Mouse (Mus musculus): ENCODE measurements at regions not wholly inside any gene's neighbourhood (a gene's known extent, or its start where the extent isn't known, plus 50 kb on each side); places are given as distances from the start of the nearest gene placed in this dataset.

DNA sequence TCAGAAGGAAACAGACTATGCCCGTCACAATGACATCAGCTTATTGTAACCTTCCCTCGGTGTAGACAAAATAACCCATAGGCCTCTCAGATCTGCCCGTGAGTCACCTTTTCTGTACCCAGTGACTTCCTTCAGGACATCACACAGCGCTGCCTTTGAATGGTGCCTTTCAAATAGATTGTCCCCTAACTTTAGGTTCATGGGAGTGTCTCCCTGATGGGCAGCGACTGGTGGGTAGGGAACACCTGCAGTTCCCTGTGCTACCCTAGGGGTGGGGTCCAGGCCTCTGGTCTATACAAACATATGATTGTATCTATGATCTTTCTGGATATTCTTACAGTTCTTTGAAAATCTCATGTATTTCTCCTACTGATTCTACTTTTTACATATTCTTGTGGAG lies 232.4 kb downstream of the Gm5447 start:
- no peak for DNase-seq (ENCODE audit: inconsistent age in 2 of 2, low spot score in 1 of 2)

DNA sequence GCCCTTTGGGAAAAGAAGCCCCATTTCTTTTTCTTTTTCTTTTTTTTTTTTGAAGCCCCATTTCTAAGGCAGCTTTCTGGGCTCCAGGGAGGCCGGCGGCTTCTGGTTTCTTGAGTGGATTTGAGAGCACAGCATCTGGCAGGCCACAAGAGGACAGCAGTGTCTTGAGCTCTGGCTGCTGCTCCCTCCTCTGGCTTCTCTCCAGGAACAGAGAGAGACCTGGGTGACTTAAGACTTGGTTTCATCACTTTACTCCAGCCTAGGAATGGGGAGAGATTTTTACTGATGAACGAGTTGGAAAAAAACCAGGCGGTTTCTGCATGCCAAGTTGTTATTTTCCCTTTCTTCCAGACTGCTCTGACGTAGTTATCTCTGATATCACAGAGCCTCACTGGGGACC lies 233.7 kb downstream of the Gm5447 start:
- peak; percentile 61 to 88 for DNase-seq (ENCODE audit: inconsistent age in 2 of 2, low spot score in 1 of 2)

DNA sequence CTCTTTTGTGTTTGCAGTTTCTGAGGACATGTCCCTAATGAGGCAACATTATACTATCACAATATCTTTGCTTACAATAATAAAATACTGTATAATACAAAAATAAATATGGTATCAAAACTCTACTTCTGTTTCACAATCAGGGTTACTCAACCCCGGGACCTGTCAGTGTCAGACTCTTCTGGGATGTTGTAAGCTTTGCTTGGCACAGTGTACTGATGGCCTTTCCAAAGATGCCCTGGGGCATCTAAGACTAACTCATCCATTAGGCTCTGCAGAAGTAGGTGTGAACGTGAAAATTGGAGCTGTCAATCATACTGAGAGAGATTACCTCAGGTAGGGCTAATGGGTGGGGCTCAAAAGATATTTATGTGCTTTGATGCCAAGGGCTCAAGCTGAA lies 249.0 kb downstream of the Gm5447 start:
- DNase-seq (ENCODE audit: inconsistent age in 2 of 2, low spot score in 1 of 2) = peak in 1 of 2 experiments; percentile 41

DNA sequence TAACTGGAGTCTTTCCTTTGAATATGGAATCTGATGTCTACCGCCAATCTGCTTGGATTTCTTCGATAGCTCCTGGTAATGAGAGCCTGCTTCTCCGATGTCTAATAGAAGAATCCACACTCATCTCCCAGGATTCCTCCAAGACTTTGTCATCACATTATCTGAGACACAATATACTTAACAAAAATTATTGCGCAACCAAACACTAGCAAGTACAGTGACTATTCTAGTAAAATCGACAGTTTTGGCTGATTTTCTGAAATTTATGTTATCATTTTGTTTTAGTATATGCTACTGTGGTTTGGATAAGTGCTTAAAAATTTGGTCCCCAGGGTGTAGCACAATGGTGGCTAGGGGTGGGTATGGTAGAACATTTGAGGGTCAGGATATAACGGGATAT lies 266.5 kb downstream of the Gm5447 start:
- DNase-seq (ENCODE audit: inconsistent age in 2 of 2, low spot score in 1 of 2) = no peak

DNA sequence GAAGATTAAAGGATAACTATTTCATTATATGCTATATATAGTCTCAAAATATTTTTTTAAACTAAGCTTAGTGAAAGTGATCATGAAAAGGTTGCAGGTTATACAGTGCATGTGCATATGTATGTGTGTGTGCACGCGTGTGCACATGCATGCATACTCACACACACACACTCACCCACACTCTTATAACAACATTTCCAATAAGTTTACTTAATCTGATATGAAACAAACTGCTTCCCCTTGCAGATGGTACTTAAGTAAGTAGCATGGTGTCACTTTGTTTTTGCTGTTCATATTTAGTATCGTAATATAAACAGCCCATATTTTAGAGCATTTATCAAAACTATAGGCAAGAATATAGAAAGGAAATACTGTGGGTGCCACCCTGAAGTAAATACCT lies 275.0 kb downstream of the Gm5447 start:
- no peak for DNase-seq (ENCODE audit: inconsistent age in 2 of 2, low spot score in 1 of 2)

DNA sequence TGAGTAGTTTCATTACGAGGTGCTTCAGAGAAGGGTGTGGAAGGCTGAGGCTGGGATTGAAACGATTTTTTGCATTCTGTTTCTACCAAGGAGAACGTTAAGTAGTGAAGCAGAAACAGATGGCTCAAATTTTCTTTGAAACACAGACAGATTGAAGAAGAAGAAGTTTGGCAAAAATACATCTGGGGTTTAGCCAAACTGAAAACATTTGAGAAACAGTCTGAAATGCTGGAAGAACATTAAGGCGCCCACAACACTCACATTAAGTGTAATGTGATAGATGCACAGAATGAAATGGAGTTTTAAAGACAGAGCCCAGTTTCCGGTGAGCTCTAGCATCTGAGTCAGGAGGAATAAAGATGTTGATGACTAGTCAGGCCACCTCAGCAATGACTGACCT lies 275.5 kb downstream of the Gm5447 start:
- no peak for DNase-seq (ENCODE audit: inconsistent age in 2 of 2, low spot score in 1 of 2)

DNA sequence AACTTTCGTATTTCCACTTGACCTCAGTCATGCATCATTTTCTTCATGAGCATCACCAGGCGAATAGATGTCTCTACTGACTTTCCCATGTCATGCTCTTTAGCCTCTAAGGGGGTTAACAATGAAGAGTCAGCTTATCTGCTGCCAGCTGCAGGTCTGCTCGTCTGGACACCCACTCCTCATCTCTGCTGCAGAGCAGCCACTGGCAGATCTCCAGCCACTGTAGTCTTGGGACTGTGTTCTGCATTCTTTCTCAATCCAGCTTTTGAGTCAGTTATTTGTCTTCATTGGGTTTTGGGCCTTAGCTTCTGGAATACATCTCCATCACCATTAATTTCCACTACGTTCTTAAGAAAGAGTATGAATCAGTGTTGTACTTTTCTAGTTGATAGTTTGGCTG lies 280.0 kb downstream of the Gm5447 start:
- no peak for DNase-seq (ENCODE audit: inconsistent age in 2 of 2, low spot score in 1 of 2)

DNA sequence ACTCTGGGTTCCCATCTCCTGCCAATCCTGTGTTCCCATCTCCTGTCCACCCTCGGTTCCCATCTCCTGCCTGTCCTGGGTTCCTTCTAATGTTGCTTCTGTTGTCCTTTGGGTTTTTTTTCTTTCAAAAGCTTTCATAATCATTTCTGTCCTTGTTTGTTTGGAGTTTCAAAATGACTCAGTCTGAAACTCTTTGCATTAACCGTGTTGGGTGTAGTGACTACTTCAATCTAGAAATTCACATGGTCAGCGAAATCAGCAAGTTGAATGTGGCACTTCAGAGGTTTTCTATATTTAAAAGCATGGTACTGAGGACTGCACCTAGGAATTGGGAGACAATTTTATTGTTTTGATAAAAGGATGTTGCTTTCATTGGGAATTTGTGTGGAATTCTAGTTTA lies 280.7 kb downstream of the Gm5447 start:
- DNase-seq (ENCODE audit: inconsistent age in 2 of 2, low spot score in 1 of 2) = no peak

DNA sequence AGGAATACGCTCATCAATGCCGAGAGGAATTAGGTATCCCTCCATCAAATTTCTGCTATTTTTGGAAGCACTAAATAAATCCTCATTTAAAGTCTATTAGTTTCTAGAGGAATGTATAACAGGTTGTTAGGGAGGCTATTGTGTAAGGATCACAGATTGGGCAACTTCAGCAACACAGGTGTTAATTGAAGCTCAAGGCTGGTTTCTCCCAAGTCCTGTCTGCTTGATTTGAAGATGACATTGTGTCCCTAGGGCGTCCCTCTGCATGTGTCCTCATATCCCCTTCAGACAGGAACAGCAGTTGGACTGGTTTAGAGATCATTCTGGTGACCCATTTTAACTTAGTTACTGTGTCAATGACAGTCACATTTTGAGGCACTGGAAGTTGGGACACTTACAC lies 281.5 kb downstream of the Gm5447 start:
- DNase-seq (ENCODE audit: inconsistent age in 2 of 2, low spot score in 1 of 2) = no peak

DNA sequence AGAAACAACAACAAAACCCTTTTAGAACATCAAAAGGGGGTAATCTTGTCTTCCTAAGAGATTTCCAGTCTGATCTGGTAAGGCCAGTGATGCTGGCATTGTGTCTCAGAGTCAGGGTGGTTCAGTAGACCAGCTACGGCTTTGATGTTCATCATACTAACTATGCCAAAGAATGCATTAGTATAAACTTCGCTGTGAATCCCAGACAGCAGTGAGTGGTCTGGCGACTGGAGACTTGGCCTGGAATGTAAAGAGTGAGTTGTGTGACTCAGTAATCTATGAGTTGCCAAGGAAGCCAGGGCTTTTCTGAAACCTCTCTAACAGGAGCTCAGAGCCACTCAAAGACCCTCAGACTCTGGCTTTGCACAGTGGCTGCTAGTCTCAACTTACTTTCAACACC lies 288.1 kb upstream of the Foxq1 start:
- DNase-seq (ENCODE audit: inconsistent age in 2 of 2, low spot score in 1 of 2) = no peak

DNA sequence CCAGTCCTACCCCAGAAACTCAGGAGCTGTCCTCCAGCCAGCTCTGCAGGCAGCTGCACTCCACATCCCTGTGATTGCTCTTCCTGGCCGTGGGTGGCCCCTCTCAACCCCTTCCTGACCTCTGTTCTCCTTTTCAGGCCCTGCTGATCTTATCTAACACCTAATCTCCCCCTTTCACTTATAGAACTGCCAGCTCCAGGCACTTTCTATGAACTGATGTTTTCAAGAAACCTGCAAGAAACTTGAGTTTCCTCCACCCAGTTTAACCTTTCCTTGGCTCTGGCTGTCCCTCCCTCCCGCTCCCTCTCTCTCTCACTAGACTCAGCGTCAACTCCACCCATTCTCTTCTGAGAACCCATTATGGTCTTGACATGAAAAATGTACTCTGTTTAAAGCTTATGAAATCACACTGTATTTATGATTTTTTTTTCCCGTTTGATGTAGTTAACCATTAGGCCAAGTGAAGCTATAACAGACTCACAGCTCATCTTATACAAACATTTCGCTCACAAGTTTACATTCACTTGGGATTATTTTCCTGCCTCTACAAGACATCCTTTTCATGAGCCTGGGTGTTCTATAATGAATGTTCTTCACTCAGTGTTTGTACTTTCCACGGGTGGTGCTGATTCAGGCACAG lies 279.8 kb upstream of the Foxq1 start:
- peak in 1 of 2 experiments; percentile 31 for DNase-seq (ENCODE audit: inconsistent age in 2 of 2, low spot score in 1 of 2)

DNA sequence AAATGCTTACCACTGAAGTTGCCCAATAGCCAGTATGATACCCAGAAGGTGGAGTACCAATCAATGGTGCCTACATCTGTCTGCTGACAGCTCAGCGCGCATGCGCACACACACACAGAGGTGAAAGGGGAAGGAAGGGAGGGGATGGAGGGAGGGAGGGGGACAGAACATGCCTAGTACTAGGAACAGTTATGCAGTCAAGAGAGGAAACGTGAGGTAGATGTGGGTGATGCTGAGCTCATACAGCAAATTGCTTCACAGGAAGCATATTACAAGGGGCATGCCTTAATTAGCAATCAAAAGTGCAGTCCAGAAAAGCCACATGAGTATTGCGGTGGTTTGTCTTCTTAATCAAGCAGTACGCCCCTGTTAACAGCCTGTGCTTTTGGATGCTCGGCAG lies 265.3 kb upstream of the Foxq1 start:
- no peak for DNase-seq (ENCODE audit: inconsistent age in 2 of 2, low spot score in 1 of 2)

DNA sequence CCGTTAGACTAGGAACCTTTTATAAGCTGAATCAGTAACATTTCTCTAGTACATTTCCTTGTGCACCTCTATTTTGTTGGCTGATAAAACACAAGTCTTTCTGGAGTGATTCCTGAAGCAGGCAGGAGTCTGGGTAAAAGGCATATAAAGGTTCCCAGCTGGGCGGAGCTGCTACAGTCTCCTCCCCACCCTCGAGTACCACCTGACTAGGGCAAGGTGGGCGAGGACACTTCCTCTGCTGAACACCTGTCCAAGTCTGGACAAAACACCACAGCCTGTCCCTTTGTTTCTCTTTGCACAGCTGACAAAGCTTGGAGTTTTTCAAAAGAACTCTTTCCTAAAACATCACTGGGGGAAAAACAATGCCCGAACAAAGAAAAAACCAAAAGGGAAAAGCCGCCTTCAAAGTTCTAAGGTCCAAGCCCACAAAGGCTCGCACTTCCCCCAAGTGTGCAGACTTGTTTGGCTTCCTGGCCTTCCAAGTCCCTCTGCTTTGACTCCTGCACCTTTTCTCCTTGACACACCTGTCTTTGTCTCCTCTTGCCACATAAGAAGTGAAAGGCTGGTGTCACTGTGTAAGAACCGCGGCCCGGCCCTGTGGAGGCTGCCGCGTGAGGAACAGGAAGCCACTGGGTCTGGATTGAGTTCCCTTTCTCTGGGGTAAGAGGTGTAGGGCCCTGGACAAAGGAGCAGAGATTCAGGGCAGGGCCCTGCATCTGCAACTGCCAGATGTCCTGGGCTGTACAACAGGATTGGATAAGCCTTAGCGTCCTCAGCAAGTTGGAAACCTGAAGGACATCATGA lies 263.1 kb upstream of the Foxq1 start:
- no peak for DNase-seq (ENCODE audit: inconsistent age in 2 of 2, low spot score in 1 of 2)

DNA sequence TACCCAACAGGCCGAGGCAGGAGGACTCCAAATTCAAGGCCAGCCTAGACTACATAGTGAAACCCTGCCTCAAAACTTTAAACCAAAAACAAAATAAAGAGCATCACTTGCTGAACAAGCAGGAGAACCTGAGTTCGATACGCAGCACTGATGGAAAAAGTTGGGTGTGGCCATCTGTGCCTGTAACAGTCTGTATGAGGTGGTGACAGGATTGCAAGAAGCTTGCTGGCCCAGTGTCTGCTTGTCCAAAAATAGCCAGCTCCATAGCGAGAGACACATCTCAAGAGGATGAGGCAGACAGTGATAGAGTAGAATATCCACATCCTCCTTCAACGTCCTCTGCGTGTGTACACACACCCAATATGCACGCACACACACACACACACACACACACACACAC lies 261.9 kb upstream of the Foxq1 start:
- DNase-seq (ENCODE audit: inconsistent age in 2 of 2, low spot score in 1 of 2) = no peak

DNA sequence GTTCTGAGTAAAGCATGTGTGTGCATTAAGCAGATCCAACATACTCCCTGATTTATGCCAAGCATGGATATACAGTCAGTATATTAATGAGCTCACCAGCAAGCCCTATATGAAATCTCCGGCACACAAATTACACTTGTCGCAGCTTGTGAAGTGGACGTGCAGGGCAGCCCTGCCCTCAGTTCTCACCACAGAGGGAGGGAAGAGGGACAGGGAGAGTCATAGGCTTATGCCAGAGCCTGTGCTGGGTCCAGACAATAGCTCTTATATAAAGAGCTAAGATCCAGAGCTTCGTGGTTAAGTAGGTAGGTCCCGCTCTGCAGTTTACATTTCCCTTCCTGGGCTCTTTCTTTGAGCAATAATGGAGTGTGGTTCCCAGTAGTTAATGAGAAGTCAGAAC lies 252.7 kb upstream of the Foxq1 start:
- no peak for DNase-seq (ENCODE audit: inconsistent age in 2 of 2, low spot score in 1 of 2)

DNA sequence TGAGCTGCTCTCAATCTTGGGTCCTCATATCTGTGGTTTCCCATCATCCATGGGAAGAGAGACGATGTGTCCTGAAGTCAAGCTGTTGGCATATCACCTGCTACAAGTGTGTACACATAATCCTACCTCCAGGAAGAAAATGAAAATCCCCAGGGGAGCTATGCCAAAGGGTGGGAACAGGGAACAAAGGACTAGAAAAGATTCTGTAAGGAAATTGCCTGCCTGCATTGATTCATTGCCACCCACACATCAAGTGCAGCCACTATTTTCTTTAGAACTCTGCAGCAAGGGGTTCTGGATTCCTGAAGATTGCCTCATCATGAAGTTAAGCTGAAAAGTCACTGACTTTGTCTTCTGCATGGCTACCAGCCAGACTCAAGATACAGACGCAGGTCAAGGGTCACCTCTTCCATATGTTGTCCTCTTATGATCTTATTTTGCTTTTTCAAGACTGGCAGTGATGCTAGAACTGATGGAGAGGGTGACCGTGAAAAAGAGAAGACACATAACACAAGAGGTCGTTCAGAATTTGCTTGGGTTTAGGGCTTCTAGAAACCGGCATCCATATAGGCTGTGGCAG lies 251.6 kb upstream of the Foxq1 start:
- no peak for DNase-seq (ENCODE audit: inconsistent age in 2 of 2, low spot score in 1 of 2)

DNA sequence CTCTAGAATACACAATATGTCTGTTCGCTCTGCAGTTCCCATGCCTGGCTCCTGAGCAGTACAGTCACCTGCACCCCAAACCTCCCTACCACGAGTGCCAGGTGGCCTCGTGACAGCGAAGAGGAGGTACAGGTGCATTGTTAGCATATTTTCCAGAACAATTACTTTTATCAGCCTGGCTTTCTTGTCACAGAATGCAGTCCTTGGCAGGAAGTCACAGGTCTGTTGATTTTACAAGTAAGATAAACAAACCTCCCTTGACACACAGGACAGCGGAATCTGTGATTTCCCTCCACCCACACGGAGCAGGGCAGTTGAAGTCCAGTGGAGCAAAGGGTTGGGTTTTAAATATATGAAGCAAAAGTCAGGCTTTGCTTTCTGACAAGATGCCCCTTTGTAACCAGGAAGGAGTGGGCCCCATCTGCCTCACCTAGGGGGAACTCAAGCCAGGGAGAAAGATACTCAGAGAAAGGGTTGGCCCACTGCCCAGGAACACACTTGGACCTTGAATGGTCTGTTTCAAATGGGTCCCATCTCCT lies 246.8 kb upstream of the Foxq1 start:
- DNase-seq (ENCODE audit: inconsistent age in 2 of 2, low spot score in 1 of 2) = peak in 1 of 2 experiments; percentile 34

DNA sequence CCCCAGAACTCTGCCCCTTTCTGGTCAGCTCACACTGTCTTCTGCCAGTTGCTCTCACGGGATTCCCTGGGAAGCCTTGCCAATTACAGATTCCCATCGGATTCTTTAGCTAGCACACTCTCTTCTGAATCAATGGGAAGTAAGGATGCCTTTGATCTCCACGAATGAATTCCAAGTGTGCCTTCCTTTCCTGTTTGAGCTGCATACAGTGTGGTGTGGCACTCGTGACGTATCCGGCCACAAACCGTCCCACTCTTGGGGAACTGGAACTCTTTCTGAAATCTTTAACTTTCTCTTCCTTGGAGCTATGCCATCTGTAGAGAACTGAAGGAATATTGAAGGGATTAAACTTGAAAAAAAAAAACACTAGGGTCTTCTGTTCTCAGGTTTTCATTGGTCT lies 243.2 kb upstream of the Foxq1 start:
- no peak for DNase-seq (ENCODE audit: inconsistent age in 2 of 2, low spot score in 1 of 2)

DNA sequence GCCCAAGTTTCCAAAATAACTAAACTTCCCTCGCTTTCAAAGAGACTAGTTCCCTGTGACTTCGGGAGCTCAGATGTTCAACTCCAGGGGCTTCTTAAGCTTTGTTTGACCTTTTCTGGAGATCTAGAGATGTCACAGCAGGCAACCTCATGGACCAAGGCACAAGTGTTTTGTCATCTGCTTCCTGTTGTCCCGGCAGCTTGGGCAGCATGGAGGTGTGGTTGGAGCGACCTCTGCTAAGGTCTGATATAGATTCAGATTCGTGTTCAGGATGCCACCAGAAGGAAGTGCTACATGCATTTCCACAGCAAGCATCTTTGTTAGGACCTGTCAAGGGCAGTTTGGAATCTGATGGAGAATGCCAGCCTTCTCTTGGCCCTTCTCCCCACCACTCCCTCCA lies 242.1 kb upstream of the Foxq1 start:
- DNase-seq (ENCODE audit: inconsistent age in 2 of 2, low spot score in 1 of 2) = no peak

DNA sequence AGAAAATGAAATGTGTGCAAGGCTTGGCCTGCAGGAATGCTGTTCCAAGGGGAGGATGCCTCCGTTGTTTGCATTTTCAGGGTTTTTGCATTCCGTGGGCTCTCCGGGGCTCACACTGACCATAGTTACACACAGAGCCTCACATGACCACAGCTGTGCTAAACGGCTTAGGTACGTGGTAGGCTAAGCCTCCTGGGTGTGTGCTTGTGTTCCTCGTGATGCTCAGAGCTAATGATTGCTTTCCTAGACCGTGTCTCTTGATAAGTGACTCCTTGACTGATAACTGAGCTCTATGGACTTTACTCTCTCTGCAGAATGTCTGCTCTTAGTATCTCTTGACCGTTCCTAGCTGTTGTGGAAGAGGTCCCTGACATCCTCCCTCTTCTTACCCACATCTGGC lies 238.9 kb upstream of the Foxq1 start:
- no peak for DNase-seq (ENCODE audit: inconsistent age in 2 of 2, low spot score in 1 of 2)

DNA sequence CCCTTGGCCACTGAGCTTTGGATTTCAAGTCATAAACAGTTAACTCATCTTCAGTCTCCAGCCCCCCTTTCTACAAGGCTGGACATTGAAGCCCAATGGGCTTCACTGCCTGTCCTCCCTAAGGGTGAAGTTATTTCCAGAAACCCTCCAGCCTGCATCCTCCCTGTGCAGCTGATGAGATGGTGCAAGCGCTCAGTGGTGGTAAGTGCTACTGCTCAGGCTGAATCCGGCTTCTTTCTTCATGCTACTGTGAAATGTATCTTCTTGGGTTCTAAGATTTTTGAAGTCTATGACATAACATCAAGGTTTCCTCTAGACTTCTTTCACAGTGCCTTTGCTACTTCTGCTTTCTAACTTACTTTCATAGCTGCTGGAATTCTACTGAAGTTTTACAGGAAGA lies 237.9 kb upstream of the Foxq1 start:
- no peak for DNase-seq (ENCODE audit: inconsistent age in 2 of 2, low spot score in 1 of 2)

DNA sequence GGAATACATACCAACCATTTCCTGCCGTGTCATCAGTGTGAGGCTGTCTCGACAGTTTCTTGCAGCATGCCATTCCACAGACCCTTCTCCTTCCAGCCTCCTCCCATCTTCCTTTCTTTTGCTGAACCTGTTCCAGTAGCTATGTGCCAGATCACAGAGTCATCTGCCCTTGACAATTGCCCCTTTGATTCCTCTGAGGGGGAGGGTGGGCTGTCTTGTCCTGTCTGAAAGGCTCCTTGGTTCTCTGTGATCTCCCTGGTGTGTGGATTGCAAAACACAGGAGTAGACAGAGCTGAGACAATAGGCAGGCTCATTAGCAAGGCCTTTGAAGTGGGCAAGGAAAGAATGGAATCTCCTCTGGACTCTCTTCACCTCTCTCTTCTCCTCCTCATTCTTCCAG lies 234.5 kb upstream of the Foxq1 start:
- DNase-seq (ENCODE audit: inconsistent age in 2 of 2, low spot score in 1 of 2) = peak in 1 of 2 experiments; percentile 53

All from adrenal gland, adult (tissue).